8 mouse cellular contexts compared by ENCODE assay signal in the genomic region with DNA sequence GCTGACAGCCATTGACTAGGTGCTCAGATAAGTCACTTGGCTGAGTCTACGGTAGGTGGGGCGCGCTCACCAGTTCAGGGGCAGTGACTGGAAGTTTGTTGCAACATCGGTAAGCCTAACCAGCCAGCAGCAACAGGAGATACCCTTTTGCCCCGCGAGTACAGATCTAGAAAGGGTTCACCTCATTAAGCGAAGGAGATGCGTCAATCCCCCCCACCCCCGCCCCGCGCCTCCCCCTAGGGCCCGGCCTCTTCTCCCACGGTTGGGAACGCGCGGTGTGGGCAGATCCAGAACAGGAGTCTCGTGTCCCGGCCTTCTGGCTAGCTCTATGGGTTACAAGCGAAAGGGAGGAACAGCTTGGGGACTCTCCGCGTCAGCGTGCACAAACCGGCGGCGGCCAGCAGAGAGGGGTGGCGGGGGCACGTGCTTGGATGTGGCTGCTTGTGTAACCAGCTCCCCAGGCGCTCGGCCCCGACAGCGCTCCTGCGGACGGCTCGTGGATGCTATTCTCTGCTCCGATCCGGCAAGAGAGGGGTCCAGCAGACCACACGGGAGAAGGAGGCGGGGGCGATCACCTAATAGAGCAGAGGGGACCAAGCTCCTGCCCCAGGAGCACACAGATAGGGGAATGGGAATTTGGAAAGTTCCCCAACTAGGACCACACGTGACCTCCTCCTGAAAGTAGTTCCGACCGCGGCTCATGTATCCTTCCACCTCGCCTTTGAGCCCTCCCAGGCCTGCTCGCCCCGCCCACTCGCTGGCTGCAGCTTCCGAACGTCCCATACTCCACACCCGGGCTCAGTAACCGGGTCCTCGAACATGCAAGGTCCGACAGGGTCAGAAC. TPM values are rescaled to one million over a fixed set of nuclear protein-coding genes. Genes with fewer than 3 reads are reported as not detected.
DNase-seq lines count a peak whose midpoint lies in the region; ATAC-seq and TF ChIP-seq lines count a peak whose summit lies in the region.

No protein-coding gene starts in this region.

- under 1% methylated on average over 53 of the region's 53 CpGs for WGBS in cerebellum, adult 2 months
- 2% methylated on average over 51 of the region's 53 CpGs for WGBS in forebrain, postnatal 0 days
- WGBS in lung, postnatal 0 days = under 1% methylated on average over 51 of the region's 53 CpGs

- peak; percentile 93 to 97 for TF ChIP-seq POLR2A in MEL (IDR thresholded peaks at IDR 0.05; ENCODE audit: control insufficient read depth in 1 of 2, insufficient read depth in 1 of 2, low read depth in 1 of 2, low read length in 2 of 2, poor library complexity in 1 of 2)
- peak; percentile 82 for TF ChIP-seq POLR2A in cerebellum, adult 2 months (IDR thresholded peaks at IDR 0.05; ENCODE audit: borderline replicate concordance, insufficient read depth, low read length)

- TF ChIP-seq RAD21 in MEL (IDR thresholded peaks at IDR 0.05; ENCODE audit: low read depth, low read length) = peak; percentile 52

- peaks cover 0 to 11% of the 10 kb centered on the region in 2 experiments; a peak in 2 of 4 replicates for H3K36me3 ChIP-seq in MEL (ENCODE audit: control insufficient read depth in 1 of 2, insufficient read depth in 2 of 2, low read length in 2 of 2)
- no peaks in the 10 kb centered on the region for H3K36me3 ChIP-seq in forebrain, postnatal 0 days (ENCODE audit: insufficient read depth)
- no peaks in the 10 kb centered on the region for H3K36me3 ChIP-seq in lung, postnatal 0 days (ENCODE audit: insufficient read depth, low read length)

- TF ChIP-seq EP300 in MEL (IDR thresholded peaks at IDR 0.05; ENCODE audit: low read depth in 1 of 2, low read length in 2 of 2) = 0 out of 4 replicates have a peak, but pooled peaks of 1 of the 2 experiments have one; percentile 23
- peak; percentile 70; the same call in 1 of the 2 replicates for TF ChIP-seq EP300 in lung, postnatal 0 days (IDR thresholded peaks at IDR 0.05)

- H3K9ac ChIP-seq in MEL (ENCODE audit: control insufficient read depth, low read depth, low read length, poor library complexity, severe bottlenecking) = peak overlapping the region; percentile 88
- H3K9ac ChIP-seq in forebrain, postnatal 0 days = peak overlapping the region; percentile 97
- H3K9ac ChIP-seq in lung, postnatal 0 days (replicated peaks; ENCODE audit: low read depth) = peak overlapping the region; percentile 68

- peak overlapping the region; percentile 84 for H3K4me2 ChIP-seq in forebrain, postnatal 0 days (ENCODE audit: low read depth)
- H3K4me2 ChIP-seq in lung, postnatal 0 days (replicated peaks; ENCODE audit: low read depth, low read length) = peak overlapping the region; percentile 96

- no peaks in the 10 kb centered on the region for H3K27me3 ChIP-seq in MEL (ENCODE audit: control insufficient read depth in 1 of 2, insufficient read depth in 2 of 2, low read length in 2 of 2)
- no peaks in the 10 kb centered on the region for H3K27me3 ChIP-seq in cerebellum, adult 2 months (ENCODE audit: control insufficient read depth, insufficient read depth, low read length)
- H3K27me3 ChIP-seq in forebrain, postnatal 0 days (ENCODE audit: insufficient read depth, low read length) = no peaks in the 10 kb centered on the region
- no peaks in the 10 kb centered on the region for H3K27me3 ChIP-seq in lung, postnatal 0 days (replicated peaks; ENCODE audit: insufficient read depth, low read length)

- H3K9me3 ChIP-seq in MEL (replicated peaks; ENCODE audit: insufficient read depth, low read length) = no peaks in the 10 kb centered on the region
- no peaks in the 10 kb centered on the region for H3K9me3 ChIP-seq in forebrain, postnatal 0 days (ENCODE audit: low read length)
- no peaks in the 10 kb centered on the region for H3K9me3 ChIP-seq in lung, postnatal 0 days (ENCODE audit: low read length)

- H3K4me3 ChIP-seq in MEL (ENCODE audit: control insufficient read depth in 1 of 2, insufficient read depth in 1 of 2, low read depth in 2 of 2, low read length in 2 of 2) = peak overlapping the region; percentile 84 to 95
- peak overlapping the region; percentile 91 for H3K4me3 ChIP-seq in cerebellum, adult 2 months (replicated peaks; ENCODE audit: insufficient read depth, low read depth, low read length)
- H3K4me3 ChIP-seq in forebrain, postnatal 0 days (ENCODE audit: low read depth, low read length) = peak overlapping the region; percentile 98
- H3K4me3 ChIP-seq in lung, postnatal 0 days (ENCODE audit: low read depth, low read length) = peak overlapping the region; percentile 99

- H3K79me2 ChIP-seq in MEL (ENCODE audit: control insufficient read depth, insufficient read depth, low read length, poor library complexity) = peaks cover 32% of the 10 kb centered on the region

- peaks cover 0 to 5% of the 10 kb centered on the region in 2 experiments; a peak in 1 of 4 replicates for H3K4me1 ChIP-seq in MEL (ENCODE audit: control insufficient read depth in 1 of 2, insufficient read depth in 2 of 2, low read length in 2 of 2)
- H3K4me1 ChIP-seq in cerebellum, adult 2 months (ENCODE audit: control insufficient read depth, insufficient read depth, low read length) = peaks cover 6% of the 10 kb centered on the region
- H3K4me1 ChIP-seq in forebrain, postnatal 0 days (ENCODE audit: insufficient read depth) = no peaks in the 10 kb centered on the region
- peaks cover 7% of the 10 kb centered on the region; the same call in 1 of the 2 replicates for H3K4me1 ChIP-seq in lung, postnatal 0 days (ENCODE audit: insufficient read depth, low read depth, low read length)

- H3K27ac ChIP-seq in MEL (ENCODE audit: control insufficient read depth, low read depth, low read length) = peak overlapping the region; percentile 75
- H3K27ac ChIP-seq in cerebellum, adult 2 months (ENCODE audit: insufficient read depth, low read length) = peak overlapping the region; percentile 100
- H3K27ac ChIP-seq in forebrain, postnatal 0 days (ENCODE audit: low read depth, low read length) = peak overlapping the region; percentile 99
- peak overlapping the region; percentile 95 for H3K27ac ChIP-seq in lung, postnatal 0 days (ENCODE audit: low read length)

- peak; percentile 98 for DNase-seq in MEL (ENCODE audit: low read depth, low spot score)
- peak; percentile 97 to 98 for DNase-seq in cerebellum, adult 2 months
- DNase-seq in forebrain, postnatal 0 days = peak; percentile 98
- DNase-seq in layer of hippocampus, adult 9-11 months = peak; percentile 96
- DNase-seq in lung, postnatal 0 days (ENCODE audit: low spot score) = peak; percentile 98
- DNase-seq in ovary, postnatal 14 days (ENCODE audit: low spot score) = peak; percentile 94
- peak; percentile 96 for DNase-seq in thymus, postnatal 14 days

- TF ChIP-seq CTCF in MEL (IDR thresholded peaks at IDR 0.05 in 2 of 3, conservative IDR thresholded peaks at IDR 0.05 in 1 of 3; ENCODE audit: control insufficient read depth in 1 of 3, insufficient read depth in 1 of 3, low read depth in 2 of 3, low read length in 3 of 3, poor library complexity in 1 of 3, severe bottlenecking in 1 of 3) = peak in 2 of 3 experiments; percentile 30 to 47; a peak in 4 of 6 replicates
- no peak for TF ChIP-seq CTCF in cerebellum, adult 2 months (IDR thresholded peaks at IDR 0.05; ENCODE audit: borderline replicate concordance, insufficient read depth, low read depth, low read length)
- TF ChIP-seq CTCF in forebrain, postnatal 0 days (IDR thresholded peaks at IDR 0.05; ENCODE audit: low read depth) = peak; percentile 43
- peak; percentile 63 for TF ChIP-seq CTCF in lung, postnatal 0 days (IDR thresholded peaks at IDR 0.05)

- peak; percentile 72 for ATAC-seq in forebrain, postnatal 0 days
- peak; percentile 72 to 80 for ATAC-seq in hematopoietic stem cell, adult 5-6 weeks (replicated peaks in 1 of 2; ENCODE audit: insufficient read depth in 1 of 2, low FRiP score in 2 of 2, low TSS enrichment in 1 of 2, low read depth in 1 of 2, poor library complexity in 2 of 2, severe bottlenecking in 2 of 2)
- ATAC-seq in lung, postnatal 0 days = peak; percentile 78

TF ChIP-seq in MEL, 35 proteins besides CTCF, POLR2A, EP300 and RAD21 (continues in another document):
- TF ChIP-seq MXI1 (IDR thresholded peaks at IDR 0.05; ENCODE audit: low read depth, low read length) (peak; percentile 89), ETS1 (IDR thresholded peaks at IDR 0.05; ENCODE audit: low read depth, low read length) (peak; percentile 66; the same call in 1 of the 2 replicates), ZNF384 (IDR thresholded peaks at IDR 0.05; ENCODE audit: low read depth, low read length) (no peak), CHD1 (IDR thresholded peaks at IDR 0.05; ENCODE audit: low read depth, low read length) (no peak), NRF1 (IDR thresholded peaks at IDR 0.05; ENCODE audit: insufficient read depth, low read depth, low read length, poor library complexity, severe bottlenecking) (peak; percentile 48; the same call in 1 of the 2 replicates), KAT2A (conservative IDR thresholded peaks at IDR 0.05; ENCODE audit: low read depth, low read length) (peak; percentile 91), MYB (IDR thresholded peaks at IDR 0.05; ENCODE audit: low read depth, low read length) (no peak), SMC3 (IDR thresholded peaks at IDR 0.05; ENCODE audit: low read depth, low read length) (peak; percentile 44; the same call in 1 of the 2 replicates), POLR2AphosphoS5 (IDR thresholded peaks at IDR 0.05; ENCODE audit: borderline replicate concordance, low read depth, low read length) (no peak), USF1 (IDR thresholded peaks at IDR 0.05; ENCODE audit: low read depth, low read length) (peak; percentile 97)

RNA-seq across cellular contexts. Expression of gene Pten, which starts 1.3 kb away (rescaled TPM):
- 35.3 and 35.8 TPM in 2 replicates for total RNA-seq in MEL (2012; rRNA removed)
- polyA plus RNA-seq in MEL (2012; ENCODE audit: insufficient read depth in 1 of 2, insufficient read length in 2 of 2, low read depth in 1 of 2, low replicate concordance in 2 of 2, missing spikeins in 1 of 2) = 100 to 1,000 TPM in 1 of 2 experiments, 10 to 100 TPM in 1; 22.7 to 104 TPM
- polyA plus RNA-seq in cerebellum, adult 2 months (2012; rRNA removed) = 36.6 and 38.1 TPM in 2 replicates
- 105 and 122 TPM in 2 replicates for total RNA-seq in forebrain, postnatal 0 days (2014; rRNA removed)
- polyA plus RNA-seq in forebrain, postnatal 0 days (2015; fragmentation: Nextera tagmentation; extraction: Ambion mirVana) = 10.0 and 12.3 TPM in 2 replicates
- total RNA-seq in hematopoietic stem cell, adult 5-6 weeks (2017) = 176 and 189 TPM in 2 replicates
- 10.8 and 12.3 TPM in 2 replicates for polyA plus RNA-seq in lung, postnatal 0 days (2015; fragmentation: Nextera tagmentation; extraction: Ambion mirVana)

RNA-seq across cellular contexts. Expression of gene Atad1, which starts 16.4 kb away (rescaled TPM):
- 45.6 and 48.4 TPM in 2 replicates for total RNA-seq in MEL (2012; rRNA removed)
- 10 to 100 TPM in 1 of 2 experiments, not detected in 1; 35.8 TPM for polyA plus RNA-seq in MEL (2012; ENCODE audit: insufficient read depth in 1 of 2, insufficient read length in 2 of 2, low read depth in 1 of 2, low replicate concordance in 2 of 2, missing spikeins in 1 of 2)
- 77.2 and 85.3 TPM in 2 replicates for polyA plus RNA-seq in cerebellum, adult 2 months (2012; rRNA removed)
- 135 and 173 TPM in 2 replicates for total RNA-seq in forebrain, postnatal 0 days (2014; rRNA removed)
- polyA plus RNA-seq in forebrain, postnatal 0 days (2015; fragmentation: Nextera tagmentation; extraction: Ambion mirVana) = 119 and 121 TPM in 2 replicates
- 67.3 and 82.2 TPM in 2 replicates for total RNA-seq in hematopoietic stem cell, adult 5-6 weeks (2017)
- polyA plus RNA-seq in lung, postnatal 0 days (2015; fragmentation: Nextera tagmentation; extraction: Ambion mirVana) = 41.2 and 43.8 TPM in 2 replicates

Comparison
In these comparisons a context has a peak if more than half of its experiments do, and no peak if none do; other contexts are left out.
1. Peak in every context shown above with its lines: DNase-seq, ATAC-seq, H3K4me3 ChIP-seq and H3K27ac ChIP-seq.